Mouse (Mus musculus): Measurements from ENCODE around the gene Stat1. TPM values are rescaled to one million over a fixed set of nuclear protein-coding genes. Genes with fewer than 3 reads are reported as not detected.

Gene Stat1
- polyA plus RNA-seq, 2 experiments, result 8.9 to 14.1 TPM

DNA sequence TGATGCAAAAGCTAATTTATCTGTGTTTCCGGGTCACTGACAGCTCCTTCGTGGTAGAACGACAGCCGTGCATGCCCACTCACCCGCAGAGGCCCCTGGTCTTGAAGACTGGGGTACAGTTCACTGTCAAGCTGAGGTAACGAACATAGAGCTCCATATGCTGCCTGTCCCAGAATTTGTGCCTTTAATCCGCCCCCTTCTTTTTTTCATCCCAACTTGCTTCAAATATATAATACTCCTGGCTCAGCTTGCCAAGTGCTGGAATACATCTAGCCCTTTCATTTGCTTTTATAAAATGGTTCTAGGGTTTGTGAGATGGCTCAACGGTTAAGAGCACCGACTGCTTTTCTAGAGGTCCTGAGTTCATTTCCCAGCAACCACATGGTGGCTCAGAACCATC lies 21.3 kb downstream of the Stat1 start:
- H3K9me3 ChIP-seq (ENCODE audit: control insufficient read depth, low read length), result no peaks in the 10 kb centered on the region
- no peak overlapping the region for H3K4me2 ChIP-seq (ENCODE audit: low read depth)
- no peaks in the 10 kb centered on the region for H3K4me1 ChIP-seq (replicated peaks; ENCODE audit: control insufficient read depth in 2 of 2, insufficient read depth in 2 of 2, low read length in 1 of 2)
- no peak for DNase-seq (ENCODE audit: low read depth in 3 of 3, low spot score in 3 of 3)
- TF ChIP-seq CTCF (IDR thresholded peaks at IDR 0.05; ENCODE audit: low read depth) (no peak), EP300 (IDR thresholded peaks at IDR 0.05; ENCODE audit: low read depth) (no peak)
- no peak for ATAC-seq (ENCODE audit: insufficient read depth)
- no peaks in the 10 kb centered on the region for H3K27me3 ChIP-seq (ENCODE audit: control insufficient read depth, insufficient read depth, low read length)
- WGBS (ENCODE audit: insufficient replicate concordance), result 75% methylated on average over 9 of the region's 9 CpGs
- no peak overlapping the region for H3K4me3 ChIP-seq (ENCODE audit: insufficient read depth in 1 of 2, low read depth in 2 of 2, low read length in 2 of 2)
- peaks cover 5% of the 10 kb centered on the region for H3K36me3 ChIP-seq (replicated peaks; ENCODE audit: control insufficient read depth, insufficient read depth, low read depth)
- H3K9ac ChIP-seq (replicated peaks), result no peak overlapping the region
- H3K27ac ChIP-seq, result no peak overlapping the region

GRCm38 (mm10) chr1:52141482-52141881 lies 22.2 kb downstream of the Stat1 start:
- Histone ChIP-seq H3K4me1 (replicated peaks; ENCODE audit: control insufficient read depth in 2 of 2, insufficient read depth in 2 of 2, low read length in 1 of 2) (no peaks in the 10 kb centered on the region), H3K9ac (replicated peaks) (no peak overlapping the region), H3K4me2 (ENCODE audit: low read depth) (no peak overlapping the region), H3K4me3 (ENCODE audit: insufficient read depth in 1 of 2, low read depth in 2 of 2, low read length in 2 of 2) (no peak overlapping the region), H3K27ac (no peak overlapping the region), H3K9me3 (ENCODE audit: control insufficient read depth, low read length) (no peaks in the 10 kb centered on the region), H3K36me3 (replicated peaks; ENCODE audit: control insufficient read depth, insufficient read depth, low read depth) (peaks cover 5% of the 10 kb centered on the region), H3K27me3 (ENCODE audit: control insufficient read depth, insufficient read depth, low read length) (no peaks in the 10 kb centered on the region)
- TF ChIP-seq EP300 (IDR thresholded peaks at IDR 0.05; ENCODE audit: low read depth) (no peak), CTCF (IDR thresholded peaks at IDR 0.05; ENCODE audit: low read depth) (no peak)
- ATAC-seq (ENCODE audit: insufficient read depth) (no peak), DNase-seq (ENCODE audit: low read depth in 3 of 3, low spot score in 3 of 3) (no peak)
- 42% methylated on average over 3 of the region's 3 CpGs for WGBS (ENCODE audit: insufficient replicate concordance)

DNA sequence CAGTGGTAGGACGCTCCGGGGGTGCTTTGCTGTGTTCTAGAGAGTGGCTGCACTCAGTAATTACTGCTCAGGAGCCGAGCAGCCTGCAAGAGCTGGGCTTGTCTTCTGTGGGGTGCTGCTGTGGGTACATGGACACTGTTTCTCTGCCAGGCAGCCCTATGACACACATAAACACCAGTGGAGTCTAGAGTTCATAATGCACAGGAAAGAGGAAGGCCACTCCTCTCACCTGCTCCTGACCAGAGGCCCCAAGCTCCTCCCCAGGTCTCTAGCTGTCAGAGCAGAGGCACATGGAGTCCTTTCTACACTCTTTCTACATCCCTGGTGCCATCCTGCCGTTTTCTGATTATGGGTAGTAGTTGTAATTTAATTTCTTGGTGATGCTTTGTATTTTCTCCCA lies 22.9 kb downstream of the Stat1 start:
- no peaks in the 10 kb centered on the region for H3K4me1 ChIP-seq (replicated peaks; ENCODE audit: control insufficient read depth in 2 of 2, insufficient read depth in 2 of 2, low read length in 1 of 2)
- DNase-seq (ENCODE audit: low read depth in 3 of 3, low spot score in 3 of 3), result no peak
- 59% methylated on average over 4 of the region's 4 CpGs for WGBS (ENCODE audit: insufficient replicate concordance)
- TF ChIP-seq CTCF (IDR thresholded peaks at IDR 0.05; ENCODE audit: low read depth) (no peak), EP300 (IDR thresholded peaks at IDR 0.05; ENCODE audit: low read depth) (no peak)
- H3K36me3 ChIP-seq (replicated peaks; ENCODE audit: control insufficient read depth, insufficient read depth, low read depth), result peaks cover 5% of the 10 kb centered on the region
- ATAC-seq (ENCODE audit: insufficient read depth), result no peak
- H3K9ac ChIP-seq (replicated peaks), result no peak overlapping the region
- no peak overlapping the region for H3K4me2 ChIP-seq (ENCODE audit: low read depth)
- no peaks in the 10 kb centered on the region for H3K9me3 ChIP-seq (ENCODE audit: control insufficient read depth, low read length)
- H3K27me3 ChIP-seq (ENCODE audit: control insufficient read depth, insufficient read depth, low read length), result no peaks in the 10 kb centered on the region
- no peak overlapping the region for H3K4me3 ChIP-seq (ENCODE audit: insufficient read depth in 1 of 2, low read depth in 2 of 2, low read length in 2 of 2)
- no peak overlapping the region for H3K27ac ChIP-seq

GRCm38 (mm10) chr1:52143191-52143590 lies 24.0 kb downstream of the Stat1 start:
- WGBS (ENCODE audit: insufficient replicate concordance), result 60% methylated on average over 4 of the region's 4 CpGs
- H3K9ac ChIP-seq (replicated peaks), result no peak overlapping the region
- H3K27me3 ChIP-seq (ENCODE audit: control insufficient read depth, insufficient read depth, low read length), result no peaks in the 10 kb centered on the region
- no peak overlapping the region for H3K27ac ChIP-seq
- H3K4me1 ChIP-seq (replicated peaks; ENCODE audit: control insufficient read depth in 2 of 2, insufficient read depth in 2 of 2, low read length in 1 of 2), result no peaks in the 10 kb centered on the region
- TF ChIP-seq CTCF (IDR thresholded peaks at IDR 0.05; ENCODE audit: low read depth), result no peak
- TF ChIP-seq EP300 (IDR thresholded peaks at IDR 0.05; ENCODE audit: low read depth), result no peak
- no peak overlapping the region for H3K4me3 ChIP-seq (ENCODE audit: insufficient read depth in 1 of 2, low read depth in 2 of 2, low read length in 2 of 2)
- H3K9me3 ChIP-seq (ENCODE audit: control insufficient read depth, low read length), result no peaks in the 10 kb centered on the region
- no peak overlapping the region for H3K4me2 ChIP-seq (ENCODE audit: low read depth)
- ATAC-seq (ENCODE audit: insufficient read depth) (no peak), DNase-seq (ENCODE audit: low read depth in 3 of 3, low spot score in 3 of 3) (no peak)
- H3K36me3 ChIP-seq (replicated peaks; ENCODE audit: control insufficient read depth, insufficient read depth, low read depth), result peaks cover 5% of the 10 kb centered on the region

DNA sequence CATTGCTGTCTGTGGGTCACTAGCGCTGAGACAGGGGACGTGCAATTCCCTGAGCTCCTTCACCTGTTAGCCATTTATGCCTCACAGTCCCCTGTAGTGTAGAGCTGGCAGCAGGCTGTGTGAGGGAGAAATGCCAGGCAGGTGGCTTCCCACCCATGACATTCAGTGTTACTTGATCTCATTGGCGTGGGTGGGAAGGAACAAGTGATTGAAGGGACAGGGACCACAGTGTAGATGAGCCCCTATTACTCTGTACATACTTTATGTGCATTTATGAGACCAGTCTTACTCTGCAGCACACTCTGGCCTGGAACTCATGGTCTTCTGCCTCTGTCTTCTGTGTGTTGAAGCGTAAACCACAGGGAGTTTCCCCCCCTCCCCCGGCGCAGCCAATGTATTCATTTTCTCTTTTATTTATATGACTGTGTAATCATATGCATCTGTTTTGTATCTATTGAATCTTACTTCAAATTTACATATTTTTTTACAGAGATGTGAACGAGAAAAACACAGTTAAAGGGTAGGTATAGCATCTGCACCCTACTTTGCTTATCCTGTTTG lies 24.4 kb downstream of the Stat1 start:
- Histone ChIP-seq H3K27me3 (ENCODE audit: control insufficient read depth, insufficient read depth, low read length) (no peaks in the 10 kb centered on the region), H3K4me3 (ENCODE audit: insufficient read depth in 1 of 2, low read depth in 2 of 2, low read length in 2 of 2) (no peak overlapping the region), H3K9me3 (ENCODE audit: control insufficient read depth, low read length) (no peaks in the 10 kb centered on the region), H3K27ac (no peak overlapping the region), H3K4me2 (ENCODE audit: low read depth) (no peak overlapping the region), H3K9ac (replicated peaks) (no peak overlapping the region), H3K36me3 (replicated peaks; ENCODE audit: control insufficient read depth, insufficient read depth, low read depth) (peaks cover 5% of the 10 kb centered on the region), H3K4me1 (replicated peaks; ENCODE audit: control insufficient read depth in 2 of 2, insufficient read depth in 2 of 2, low read length in 1 of 2) (no peaks in the 10 kb centered on the region)
- WGBS (ENCODE audit: insufficient replicate concordance), result 83% methylated on average over 7 of the region's 7 CpGs
- TF ChIP-seq EP300 (IDR thresholded peaks at IDR 0.05; ENCODE audit: low read depth) (no peak), CTCF (IDR thresholded peaks at IDR 0.05; ENCODE audit: low read depth) (no peak)
- DNase-seq (ENCODE audit: low read depth in 3 of 3, low spot score in 3 of 3) (no peak), ATAC-seq (ENCODE audit: insufficient read depth) (no peak)
